8 mouse cellular contexts compared by ENCODE assay signal in the genomic region with DNA sequence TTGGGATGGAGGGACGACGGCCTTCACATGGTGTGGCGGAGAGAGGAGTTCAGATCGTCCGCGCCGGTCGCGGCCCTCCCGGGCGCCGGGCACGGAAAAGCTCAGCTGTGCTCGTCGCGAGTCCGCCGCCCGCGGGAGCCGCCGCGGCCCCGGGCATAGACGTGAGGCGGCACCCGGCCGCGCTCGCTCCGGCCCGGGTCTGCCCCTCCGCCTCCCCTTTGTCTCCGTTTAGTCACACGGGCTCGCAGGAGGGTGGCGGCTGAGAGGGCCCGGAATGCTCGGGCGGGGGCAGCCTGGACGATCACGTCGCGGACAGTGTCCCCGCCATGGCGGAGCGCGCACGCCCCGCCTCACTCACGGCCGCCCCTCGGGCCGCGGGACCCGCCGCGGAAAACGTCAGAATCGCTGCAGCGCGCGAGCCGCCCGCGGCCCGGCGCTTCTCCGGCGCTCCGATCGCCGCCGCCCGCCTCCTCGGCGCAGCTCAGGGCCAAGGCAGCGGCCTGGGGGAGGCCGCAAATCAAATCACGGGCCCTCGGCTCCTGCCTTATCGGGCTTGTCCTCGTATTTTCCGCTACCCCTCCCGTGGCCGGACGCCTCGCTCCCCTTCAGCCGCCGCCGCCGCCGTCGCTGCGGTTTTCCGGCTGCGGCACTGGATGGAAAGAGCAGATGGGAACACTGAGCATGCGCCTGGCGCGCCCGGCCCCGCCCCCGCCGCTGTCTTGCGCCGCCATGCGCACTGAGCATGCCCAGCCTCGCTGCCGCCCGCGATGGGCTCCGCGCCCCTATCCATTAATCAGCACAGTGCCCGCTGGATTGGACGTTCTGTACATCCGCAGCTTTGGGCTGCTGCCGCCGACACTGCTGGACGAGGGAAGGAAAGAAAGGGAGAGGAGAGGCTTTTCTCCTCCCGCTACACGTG. TPM values are rescaled to one million over a fixed set of nuclear protein-coding genes. Genes with fewer than 3 reads are reported as not detected.
DNase-seq lines count a peak whose midpoint lies in the region; ATAC-seq and TF ChIP-seq lines count a peak whose summit lies in the region.

A gene (minus strand): TSS at position 651 of the 919 bp plus-strand sequence.

- intact Hi-C loops in left cerebral cortex, postnatal 4 days (cut with DNase I): no loop called here

- peak; percentile 79 for ATAC-seq in intestine, postnatal 0 days
- peak; percentile 98 for ATAC-seq in midbrain, embryonic 11.5 days (ENCODE audit: low FRiP score)

- H3K4me2 ChIP-seq in intestine, postnatal 0 days (replicated peaks; ENCODE audit: low read depth): peak within 1 kb of the TSS; percentile 74
- peak within 1 kb of the TSS; percentile 53 for H3K4me2 ChIP-seq in midbrain, embryonic 11.5 days

- H3K9me3 ChIP-seq in intestine, postnatal 0 days (ENCODE audit: control insufficient read depth): no peaks in the 10 kb centered on the region
- no peaks in the 10 kb centered on the region for H3K9me3 ChIP-seq in midbrain, embryonic 11.5 days (ENCODE audit: control insufficient read depth, low read length)

- TF ChIP-seq CTCF in intestine, postnatal 0 days (IDR thresholded peaks at IDR 0.05; ENCODE audit: low read depth): no peak

- H3K9ac ChIP-seq in intestine, postnatal 0 days (ENCODE audit: low read depth, low read length): peak within 1 kb of the TSS; percentile 59
- H3K9ac ChIP-seq in midbrain, embryonic 11.5 days (ENCODE audit: low read length): peak within 1 kb of the TSS; percentile 97

- under 1% methylated on average over 116 of the region's 121 CpGs for WGBS in intestine, postnatal 0 days
- under 1% methylated on average over 113 of the region's 121 CpGs for WGBS in midbrain, embryonic 11.5 days

- H3K4me1 ChIP-seq in intestine, postnatal 0 days (replicated peaks; ENCODE audit: control insufficient read depth, insufficient read depth, low read length): no peaks in the 10 kb centered on the region; the same call in 1 of the 2 replicates
- H3K4me1 ChIP-seq in midbrain, embryonic 11.5 days (ENCODE audit: control insufficient read depth, insufficient read depth, low read length): peaks cover 17% of the 10 kb centered on the region

- peak; percentile 99 for DNase-seq in adrenal gland, postnatal 10 days
- peak; percentile 95 for DNase-seq in embryo, embryonic 9.5 days (ENCODE audit: extremely low spot score)
- DNase-seq in gastrocnemius, postnatal 4 days (ENCODE audit: low spot score in 2 of 2): peak; percentile 92 to 94
- peak; percentile 97 for DNase-seq in left cerebral cortex, postnatal 4 days
- DNase-seq in midbrain, embryonic 11.5 days (ENCODE audit: low spot score, missing footprints): peak; percentile 99
- DNase-seq in right cerebral cortex, postnatal 4 days: peak; percentile 96
- DNase-seq in yolk sac, embryonic 10.5 days (ENCODE audit: low spot score): peak; percentile 90

- H3K27ac ChIP-seq in intestine, postnatal 0 days (ENCODE audit: low read depth, low read length): peak within 1 kb of the TSS; percentile 85
- peak within 1 kb of the TSS; percentile 92 for H3K27ac ChIP-seq in midbrain, embryonic 11.5 days (ENCODE audit: low read depth, low read length)

- no peaks in the 10 kb centered on the region for H3K36me3 ChIP-seq in intestine, postnatal 0 days (ENCODE audit: control insufficient read depth, insufficient read depth)
- H3K36me3 ChIP-seq in midbrain, embryonic 11.5 days (ENCODE audit: control insufficient read depth, insufficient read depth, low read length): no peaks in the 10 kb centered on the region

- peaks cover 55% of the 10 kb centered on the region for H3K27me3 ChIP-seq in intestine, postnatal 0 days (replicated peaks; ENCODE audit: control insufficient read depth, insufficient read depth, low read length)
- no peaks in the 10 kb centered on the region; the same call in 1 of the 2 replicates for H3K27me3 ChIP-seq in midbrain, embryonic 11.5 days (ENCODE audit: control insufficient read depth, insufficient read depth, low read length)

- peak within 1 kb of the TSS; percentile 80 for H3K4me3 ChIP-seq in intestine, postnatal 0 days (ENCODE audit: low read depth, low read length)
- peak within 1 kb of the TSS; percentile 93 for H3K4me3 ChIP-seq in midbrain, embryonic 11.5 days (ENCODE audit: low read depth, low read length)

RNA-seq across cellular contexts. Expression of the gene that starts here (rescaled TPM):
- 10 to 100 TPM; 46.6 to 48.1 TPM for total RNA-seq in adrenal gland, postnatal 10 days (2021)
- total RNA-seq in gastrocnemius, postnatal 4 days (2021): 10 to 100 TPM; 25.6 to 26.7 TPM
- polyA plus RNA-seq in intestine, postnatal 0 days (2015; fragmentation: Nextera tagmentation; extraction: Ambion mirVana): 3.3 and 3.6 TPM in 2 replicates
- total RNA-seq in left cerebral cortex, postnatal 4 days (2021): 100 to 1,000 TPM; 153 to 159 TPM
- polyA plus RNA-seq in midbrain, embryonic 11.5 days (2014; fragmentation: Nextera tagmentation; extraction: Ambion mirVana): 32.7 and 35.3 TPM in 2 replicates

Comparison
In these comparisons a context has a peak if more than half of its experiments do, and no peak if none do; other contexts are left out.
1. Peak in every context shown above with its lines: DNase-seq, ATAC-seq, H3K4me3 ChIP-seq and H3K27ac ChIP-seq.